Mouse (Mus musculus): ENCODE results near the gene Tm2d3.

Gene Tm2d3

GRCm38 (mm10) chr7:65708506-65708905 lies 17.5 kb downstream of the Tm2d3 start:
- no peak for DNase-seq

- no peak for DNase-seq
These were observed 19.3 kb downstream of the Tm2d3 start for GRCm38 (mm10) chr7:65710301-65710700.

GRCm38 (mm10) chr7:65713782-65714181 lies 22.8 kb downstream of the Tm2d3 start:
- DNase-seq: no peak

- no peak for DNase-seq
These were observed 23.3 kb downstream of the Tm2d3 start for GRCm38 (mm10) chr7:65714304-65714703.

- DNase-seq: no peak
These were observed 43.1 kb downstream of the Tm2d3 start for GRCm38 (mm10) chr7:65734024-65734423.

- no peak for DNase-seq
These were observed 44.3 kb downstream of the Tm2d3 start for GRCm38 (mm10) chr7:65735261-65735660.

DNA sequence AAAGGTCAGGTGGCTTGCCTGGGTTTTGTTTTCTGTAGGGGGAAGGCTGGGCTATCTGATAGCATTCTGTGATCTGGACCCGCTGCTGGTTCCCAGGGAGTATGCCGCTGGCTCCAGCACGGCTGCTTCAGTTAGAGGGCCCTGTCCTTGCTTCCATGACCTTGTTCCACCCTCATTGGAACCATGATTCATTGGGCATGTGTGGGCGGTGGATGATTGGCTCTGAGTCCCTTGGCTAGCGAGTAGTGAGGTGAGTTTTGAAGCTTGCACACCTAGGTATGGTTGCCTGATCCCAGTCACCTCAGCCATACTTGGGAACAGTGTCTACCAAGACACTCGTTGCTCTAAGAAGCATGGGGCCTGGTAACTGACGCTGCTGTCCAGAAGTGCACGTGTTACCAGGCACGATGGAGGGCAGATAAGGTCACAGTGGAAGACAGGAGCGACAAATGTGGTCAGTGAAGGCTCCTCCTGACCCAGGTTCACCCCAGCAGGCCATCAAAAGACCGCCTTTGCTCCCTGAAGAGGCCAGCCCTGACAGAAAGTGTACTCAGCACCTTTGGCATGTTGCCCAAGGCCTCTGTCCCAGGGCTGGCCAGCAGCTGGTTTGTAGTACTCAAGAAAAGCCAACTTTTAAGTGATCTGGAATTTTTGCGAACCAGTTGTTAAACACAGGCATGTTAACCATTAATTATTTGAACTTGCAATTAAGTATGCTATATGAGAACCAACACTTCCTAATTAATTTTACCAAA lies 46.5 kb downstream of the Tm2d3 start:
- no peak for DNase-seq

DNA sequence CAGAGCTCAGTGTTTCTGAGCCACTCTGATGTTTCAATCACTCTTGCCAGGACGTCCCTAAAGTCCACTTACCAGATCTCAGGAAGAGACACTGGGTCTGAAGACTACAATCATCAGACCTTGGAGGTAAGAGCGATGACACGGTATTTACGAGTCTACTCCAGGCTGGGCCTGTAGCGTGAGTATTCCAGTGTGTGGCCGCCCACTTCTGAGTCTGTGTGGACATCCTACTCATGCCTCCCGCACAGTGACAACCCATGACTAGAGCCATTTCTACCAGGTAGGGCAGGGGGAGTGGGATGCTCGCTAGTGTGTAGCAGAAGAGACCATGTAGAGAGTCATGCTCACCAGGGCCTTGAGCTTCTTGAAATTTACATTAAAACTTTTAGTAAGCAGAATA lies 51.9 kb downstream of the Tm2d3 start:
- DNase-seq: no peak

DNA sequence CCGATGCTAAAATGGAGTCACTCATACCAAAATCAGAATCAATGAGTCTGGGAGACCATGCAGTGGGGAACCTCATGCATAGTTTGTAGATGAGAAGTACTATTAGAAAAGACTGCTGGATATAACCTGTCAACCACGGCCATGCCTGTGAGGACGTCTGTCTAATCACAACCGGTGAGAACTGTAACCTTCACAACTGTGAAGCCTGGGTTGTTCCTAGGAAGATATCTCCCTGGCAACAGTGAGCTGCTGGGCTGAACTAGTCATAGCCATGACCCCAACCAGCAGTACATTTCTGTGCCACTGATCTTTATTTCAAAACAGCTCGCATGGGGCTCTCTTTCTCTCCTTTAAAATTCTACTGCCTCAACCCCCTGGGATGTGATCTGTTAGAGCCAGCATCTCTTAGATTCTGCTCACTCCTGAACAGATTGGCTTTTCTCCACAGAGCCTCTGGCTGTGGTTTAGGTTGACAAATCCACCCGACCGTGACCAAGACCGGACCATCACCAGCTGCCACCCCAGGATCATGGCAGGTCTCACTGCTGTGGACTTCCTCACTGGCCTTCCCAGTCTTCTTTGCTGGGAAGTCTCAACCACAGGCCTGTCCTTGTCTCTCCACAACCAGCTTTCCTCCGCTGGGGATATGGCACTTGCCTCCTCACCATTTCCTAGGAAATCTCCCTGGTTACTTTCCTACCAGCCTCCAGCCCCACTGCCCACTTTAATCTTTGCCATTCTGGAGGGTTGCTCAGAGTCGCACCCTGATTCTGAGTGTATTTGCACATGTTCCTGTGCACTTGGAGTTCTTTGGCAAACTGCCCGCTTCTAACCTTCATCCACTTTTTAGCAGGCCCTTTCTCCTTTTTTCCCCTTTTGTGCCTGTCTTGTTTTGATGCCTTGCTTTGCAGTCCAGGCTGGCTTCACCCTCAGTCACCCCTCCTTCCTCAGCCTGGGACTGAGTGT lies 57.3 kb downstream of the Tm2d3 start:
- DNase-seq: no peak
